Mouse (Mus musculus) testis, adult 2 months (tissue): ENCODE data around the gene Cpeb1.

Experiments used
- CTCF ChIP-seq: fragments of 200-500 bp; IDR thresholded peaks from 2 replicates; pipeline ENCODE4 v1.5.1; 2012; ENCODE audit warnings: low read depth, mild to moderate bottlenecking, inconsistent platforms, low read length, moderate library complexity; ENCODE audit not compliant: control insufficient read depth, insufficient read depth, insufficient replicate concordance
- POLR2A ChIP-seq: fragments of 200-500 bp; IDR thresholded peaks from 2 replicates; pipeline ENCODE4 v1.6.1; 2012; ENCODE audit warnings: low read depth, mild to moderate bottlenecking, inconsistent platforms, low read length, moderate library complexity; ENCODE audit not compliant: control insufficient read depth

DNA sequence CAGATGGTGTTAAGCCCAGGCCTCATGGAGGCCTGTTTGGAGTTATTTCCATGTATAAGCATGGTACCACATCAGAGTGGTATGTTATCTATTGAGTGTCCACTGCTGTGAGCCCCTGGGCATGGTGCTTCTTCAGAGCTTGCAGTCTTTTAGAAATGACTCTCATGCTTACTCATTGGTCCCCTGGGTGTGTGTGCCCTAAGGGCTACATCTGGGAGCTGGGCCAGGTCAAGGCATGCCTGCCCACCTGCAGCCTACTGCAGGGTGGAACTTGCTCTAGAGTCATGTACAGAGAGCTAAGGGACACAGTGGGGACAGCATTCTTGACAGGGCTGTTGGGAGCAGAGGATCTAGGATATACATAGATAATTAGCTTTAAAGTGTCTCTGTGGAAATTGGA lies 143.7 kb downstream of the Cpeb1 start:
- TF ChIP-seq CTCF (no peak), POLR2A (no peak)
